Mouse (Mus musculus) CH12.LX (cell line): Measurements from ENCODE around the gene Runx3.

Experiments
- CTCF ChIP-seq, 2 experiments: IDR thresholded peaks in 1 of 2; conservative IDR thresholded peaks in 1 of 2; 2 replicates each; pipeline ENCODE4 v1.5.1; 2011 to 2012; ENCODE audit warnings: low read depth in 2 of 2, low read length in 2 of 2, improper control_type of control experiment in 1 of 2, inconsistent platforms in 1 of 2, mild to moderate bottlenecking in 1 of 2, moderate library complexity in 1 of 2
- ETS1 ChIP-seq: conservative IDR thresholded peaks from 2 replicates; pipeline ENCODE4 v1.6.1; 2012; ENCODE audit warnings: low read depth, mild to moderate bottlenecking, inconsistent platforms, low read length, improper control_type of control experiment, moderate library complexity
- HCFC1 ChIP-seq: IDR thresholded peaks from 2 replicates; pipeline ENCODE4 v1.6.1; 2012; ENCODE audit warnings: low read depth, mild to moderate bottlenecking, inconsistent platforms, low read length, improper control_type of control experiment
- IRF4 ChIP-seq: IDR thresholded peaks from 2 replicates; pipeline ENCODE4 v1.6.1; 2014; ENCODE audit warnings: low read depth, mild to moderate bottlenecking, inconsistent platforms, low read length, improper control_type of control experiment
- KAT2A ChIP-seq: IDR thresholded peaks from 2 replicates; pipeline ENCODE4 v1.6.1; 2012; ENCODE audit warnings: low read length, improper control_type of control experiment, inconsistent platforms; ENCODE audit not compliant: insufficient replicate concordance
- MAFK ChIP-seq: IDR thresholded peaks from 2 replicates; pipeline ENCODE4 v1.6.1; 2011; ENCODE audit warnings: low read length, improper control_type of control experiment; ENCODE audit not compliant: insufficient replicate concordance
- MAZ ChIP-seq: IDR thresholded peaks from 2 replicates; pipeline ENCODE4 v1.6.1; 2012; ENCODE audit warnings: low read depth, mild to moderate bottlenecking, inconsistent platforms, low read length, improper control_type of control experiment, moderate library complexity
- NELFE ChIP-seq: IDR thresholded peaks from 2 replicates; pipeline ENCODE4 v1.6.1; 2011; ENCODE audit warnings: low read depth, low read length, improper control_type of control experiment
- POLR2A ChIP-seq: IDR thresholded peaks from 2 replicates; pipeline ENCODE4 v1.6.1; 2011; ENCODE audit warnings: low read depth, mild to moderate bottlenecking, improper control_type of control experiment, low read length
- RAD21 ChIP-seq: IDR thresholded peaks from 2 replicates; pipeline ENCODE4 v1.6.1; 2011; ENCODE audit warnings: low read depth, mild to moderate bottlenecking, low read length, improper control_type of control experiment, moderate library complexity
- TBP ChIP-seq: conservative IDR thresholded peaks from 2 replicates; pipeline ENCODE4 v1.6.1; 2011; ENCODE audit warnings: low read depth, low read length, improper control_type of control experiment
- ZC3H11A ChIP-seq: IDR thresholded peaks from 2 replicates; pipeline ENCODE4 v1.6.1; 2012; ENCODE audit warnings: low read depth, mild to moderate bottlenecking, inconsistent platforms, low read length, improper control_type of control experiment
- ZMIZ1 ChIP-seq: IDR thresholded peaks from 2 replicates; pipeline ENCODE4 v1.6.1; 2012; ENCODE audit warnings: low read depth, mild to moderate bottlenecking, inconsistent platforms, low read length, improper control_type of control experiment
- ZNF384 ChIP-seq: IDR thresholded peaks from 2 replicates; pipeline ENCODE4 v1.6.1; 2012; ENCODE audit warnings: low read depth, low read length, improper control_type of control experiment, inconsistent platforms

DNA sequence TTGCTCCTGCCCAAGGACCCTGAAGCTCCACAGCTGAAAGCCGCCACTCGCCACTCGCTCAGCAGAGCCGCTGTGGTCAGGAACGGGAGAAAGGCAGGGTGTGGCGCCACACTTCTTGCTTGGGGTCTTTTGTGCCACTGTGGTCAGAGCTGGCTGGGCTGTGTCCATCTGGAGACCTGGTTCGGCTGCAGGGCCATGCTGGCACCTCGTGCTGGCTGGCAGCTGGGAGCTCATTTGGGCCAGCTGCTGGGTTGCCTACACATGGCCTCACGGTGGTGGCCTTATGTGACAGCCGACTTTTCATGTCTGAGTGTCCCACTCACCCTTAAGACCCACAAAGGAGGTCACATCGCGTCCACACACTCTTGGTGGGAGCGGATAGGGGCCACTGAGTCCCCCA lies 29.8 kb upstream of the Runx3 start:
- no peak for TF ChIP-seq TBP
- TF ChIP-seq CTCF (conservative IDR thresholded peaks at IDR 0.05 in 1 of 2, IDR thresholded peaks at IDR 0.05 in 1 of 2; ENCODE audit: low read depth in 2 of 2, low read length in 2 of 2) = no peak
- TF ChIP-seq POLR2A = no peak
- TF ChIP-seq NELFE = no peak
- no peak for TF ChIP-seq KAT2A
- no peak for TF ChIP-seq HCFC1
- no peak for TF ChIP-seq ZMIZ1
- no peak for TF ChIP-seq RAD21
- TF ChIP-seq MAZ = no peak
- no peak for TF ChIP-seq MAFK
- TF ChIP-seq IRF4 = no peak
- no peak for TF ChIP-seq ETS1
- no peak for TF ChIP-seq ZC3H11A
- TF ChIP-seq ZNF384 = no peak
